Mouse (Mus musculus): ENCODE results near the gene Hyal1. TPM values are rescaled to one million over a fixed set of nuclear protein-coding genes. Genes with fewer than 3 reads are reported as not detected.
A peak's percentile ranks its signal among the peaks of the same experiment; 100 is the strongest.

Hyal1 gene
- polyA plus RNA-seq, 1 experiment from 2014 or later: 8.5 TPM

- Histone ChIP-seq H3K9me3 (no peaks in the 10 kb centered on the region), H3K4me3 (peak overlapping the region; percentile 4; the same call in 1 of the 2 replicates), H3K4me1 (replicated peaks) (peaks cover 74% of the 10 kb centered on the region), H3K4me2 (peak overlapping the region; percentile 21), H3K9ac (0 out of 2 replicates have a peak overlapping the region, but pooled peaks have one; percentile 18), H3K27ac (replicated peaks) (no peak overlapping the region), H3K27me3 (no peaks in the 10 kb centered on the region), H3K36me3 (no peaks in the 10 kb centered on the region)
- no peak for ATAC-seq (ENCODE audit: low read depth)
- 22% methylated on average over 9 of the region's 9 CpGs for WGBS
Observed at GRCm38 (mm10) chr9:107606591-107606990, 29.9 kb downstream of the Hyal1 start.

- 52% methylated on average over 2 of the region's 2 CpGs for WGBS
- Histone ChIP-seq H3K36me3 (no peaks in the 10 kb centered on the region), H3K9ac (0 out of 2 replicates have a peak overlapping the region, but pooled peaks have one; percentile 18), H3K4me3 (0 out of 2 replicates have a peak overlapping the region, but pooled peaks have one; percentile 4), H3K4me2 (peak overlapping the region; percentile 21), H3K9me3 (no peaks in the 10 kb centered on the region), H3K4me1 (replicated peaks) (peaks cover 79% of the 10 kb centered on the region), H3K27ac (replicated peaks) (no peak overlapping the region), H3K27me3 (no peaks in the 10 kb centered on the region)
- no peak for ATAC-seq (ENCODE audit: low read depth)
Observed at GRCm38 (mm10) chr9:107607036-107607435, 30.3 kb downstream of the Hyal1 start.

GRCm38 (mm10) chr9:107607653-107608245 is 31.0 kb downstream of the Hyal1 start:
- Histone ChIP-seq H3K9ac (0 out of 2 replicates have a peak overlapping the region, but pooled peaks have one; percentile 5), H3K9me3 (no peaks in the 10 kb centered on the region), H3K4me3 (no peak overlapping the region), H3K27me3 (no peaks in the 10 kb centered on the region), H3K36me3 (no peaks in the 10 kb centered on the region), H3K4me1 (replicated peaks) (peaks cover 76% of the 10 kb centered on the region), H3K4me2 (no peak overlapping the region), H3K27ac (replicated peaks) (0 out of 2 replicates have a peak overlapping the region, but pooled peaks have one; percentile 2)
- no peak for ATAC-seq (ENCODE audit: low read depth)
- WGBS: 62% methylated on average over 9 of the region's 9 CpGs

- Histone ChIP-seq H3K9ac (peak within 1 kb of the TSS; percentile 26; the same call in 1 of the 2 replicates), H3K36me3 (no peaks in the 10 kb centered on the region), H3K27me3 (no peaks in the 10 kb centered on the region), H3K9me3 (no peaks in the 10 kb centered on the region), H3K4me3 (no peak within 1 kb of the TSS), H3K27ac (replicated peaks) (0 out of 2 replicates have a peak within 1 kb of the TSS, but pooled peaks have one; percentile 2), H3K4me1 (replicated peaks) (peaks cover 76% of the 10 kb centered on the region), H3K4me2 (no peak within 1 kb of the TSS)
- ATAC-seq (ENCODE audit: low read depth): no peak
- 52% methylated on average over 12 of the region's 12 CpGs for WGBS
Observed at GRCm38 (mm10) chr9:107608741-107609432, 32.2 kb downstream of the Hyal1 start, which contains the start of gene Sema3b. TSS of gene Sema3b (minus strand) at chr9:107609229.

GRCm38 (mm10) chr9:107609433-107609830 is 32.7 kb downstream of the Hyal1 start:
- Histone ChIP-seq H3K9ac (no peak overlapping the region), H3K36me3 (peaks cover 5% of the 10 kb centered on the region), H3K27me3 (no peaks in the 10 kb centered on the region), H3K9me3 (no peaks in the 10 kb centered on the region), H3K4me3 (no peak overlapping the region), H3K4me2 (no peak overlapping the region), H3K4me1 (replicated peaks) (peaks cover 71% of the 10 kb centered on the region), H3K27ac (replicated peaks) (no peak overlapping the region)
- 70% methylated on average over 4 of the region's 4 CpGs for WGBS
- no peak for ATAC-seq (ENCODE audit: low read depth)

GRCm38 (mm10) chr9:107611456-107612190 is 34.9 kb downstream of the Hyal1 start:
- no peak; the same call in 1 of the 2 replicates for ATAC-seq (ENCODE audit: low read depth)
- Histone ChIP-seq H3K27ac (replicated peaks) (peak overlapping the region; percentile 98), H3K9ac (peak overlapping the region; percentile 76), H3K9me3 (no peaks in the 10 kb centered on the region), H3K4me1 (replicated peaks) (peaks cover 62% of the 10 kb centered on the region), H3K4me2 (peak overlapping the region; percentile 55), H3K36me3 (peaks cover 27% of the 10 kb centered on the region), H3K4me3 (peak overlapping the region; percentile 28; the same call in 1 of the 2 replicates), H3K27me3 (no peaks in the 10 kb centered on the region)
- 73% methylated on average over 6 of the region's 6 CpGs for WGBS

- Histone ChIP-seq H3K4me2 (peak overlapping the region; percentile 55), H3K36me3 (peaks cover 33% of the 10 kb centered on the region), H3K4me3 (peak overlapping the region; percentile 28), H3K27me3 (no peaks in the 10 kb centered on the region), H3K4me1 (replicated peaks) (peaks cover 55% of the 10 kb centered on the region), H3K9ac (peak overlapping the region; percentile 76), H3K9me3 (no peaks in the 10 kb centered on the region), H3K27ac (replicated peaks) (peak overlapping the region; percentile 98)
- 2% methylated on average over 45 of the region's 48 CpGs for WGBS
- ATAC-seq (ENCODE audit: low read depth): peak; percentile 94
Observed at GRCm38 (mm10) chr9:107612191-107612944, 35.6 kb downstream of the Hyal1 start.

GRCm38 (mm10) chr9:107612945-107613569 is 36.3 kb downstream of the Hyal1 start:
- H3K9me3 ChIP-seq: no peaks in the 10 kb centered on the region
- H3K36me3 ChIP-seq: peaks cover 40% of the 10 kb centered on the region
- H3K4me3 ChIP-seq: peak overlapping the region; percentile 28
- no peaks in the 10 kb centered on the region for H3K27me3 ChIP-seq
- peak overlapping the region; percentile 13 for H3K9ac ChIP-seq
- peak overlapping the region; percentile 98 for H3K27ac ChIP-seq (replicated peaks)
- ATAC-seq (ENCODE audit: low read depth): peak; percentile 55
- peak overlapping the region; percentile 55 for H3K4me2 ChIP-seq
- H3K4me1 ChIP-seq (replicated peaks): peaks cover 50% of the 10 kb centered on the region
- 9% methylated on average over 12 of the region's 12 CpGs for WGBS

GRCm38 (mm10) chr9:107615035-107615434 is 38.3 kb downstream of the Hyal1 start:
- Histone ChIP-seq H3K27me3 (no peaks in the 10 kb centered on the region), H3K4me2 (no peak overlapping the region), H3K9me3 (no peaks in the 10 kb centered on the region), H3K36me3 (peaks cover 60% of the 10 kb centered on the region), H3K9ac (peak overlapping the region; percentile 31; the same call in 1 of the 2 replicates), H3K4me1 (replicated peaks) (peaks cover 54% of the 10 kb centered on the region), H3K27ac (replicated peaks) (peak overlapping the region; percentile 67), H3K4me3 (no peak overlapping the region)
- WGBS: 47% methylated on average over 4 of the region's 4 CpGs
- ATAC-seq (ENCODE audit: low read depth): no peak

GRCm38 (mm10) chr9:107617461-107617860 is 40.7 kb downstream of the Hyal1 start:
- Histone ChIP-seq H3K4me3 (no peak overlapping the region), H3K27ac (replicated peaks) (no peak overlapping the region), H3K4me1 (replicated peaks) (peaks cover 36% of the 10 kb centered on the region), H3K27me3 (no peaks in the 10 kb centered on the region), H3K9ac (no peak overlapping the region), H3K9me3 (no peaks in the 10 kb centered on the region), H3K36me3 (peaks cover 70% of the 10 kb centered on the region), H3K4me2 (no peak overlapping the region)
- ATAC-seq (ENCODE audit: low read depth): no peak
- 86% methylated on average over 2 of the region's 2 CpGs for WGBS

- Histone ChIP-seq H3K4me3 (no peak overlapping the region), H3K4me2 (no peak overlapping the region), H3K9me3 (no peaks in the 10 kb centered on the region), H3K27ac (replicated peaks) (peak overlapping the region; percentile 77), H3K4me1 (replicated peaks) (peaks cover 32% of the 10 kb centered on the region), H3K27me3 (no peaks in the 10 kb centered on the region), H3K9ac (no peak overlapping the region), H3K36me3 (peaks cover 77% of the 10 kb centered on the region)
- no peak for ATAC-seq (ENCODE audit: low read depth)
- 89% methylated on average over 6 of the region's 6 CpGs for WGBS
Observed at GRCm38 (mm10) chr9:107618098-107618497, 41.4 kb downstream of the Hyal1 start.
